Mouse (Mus musculus) liver, adult 2 months (tissue): ENCODE results near the gene Trak2.

ENCODE experiments used
- CTCF ChIP-seq: fragments of 200-500 bp; IDR thresholded peaks from 2 replicates; pipeline ENCODE4 v1.5.1; 2011; ENCODE audit warnings: low read depth, low read length, control low read depth
- POLR2A ChIP-seq: fragments of 200-500 bp; IDR thresholded peaks from 2 replicates; pipeline ENCODE4 v1.6.1; 2011; ENCODE audit warnings: low read length, control low read depth; ENCODE audit not compliant: insufficient read depth; ENCODE audit errors: extremely low read depth

DNA sequence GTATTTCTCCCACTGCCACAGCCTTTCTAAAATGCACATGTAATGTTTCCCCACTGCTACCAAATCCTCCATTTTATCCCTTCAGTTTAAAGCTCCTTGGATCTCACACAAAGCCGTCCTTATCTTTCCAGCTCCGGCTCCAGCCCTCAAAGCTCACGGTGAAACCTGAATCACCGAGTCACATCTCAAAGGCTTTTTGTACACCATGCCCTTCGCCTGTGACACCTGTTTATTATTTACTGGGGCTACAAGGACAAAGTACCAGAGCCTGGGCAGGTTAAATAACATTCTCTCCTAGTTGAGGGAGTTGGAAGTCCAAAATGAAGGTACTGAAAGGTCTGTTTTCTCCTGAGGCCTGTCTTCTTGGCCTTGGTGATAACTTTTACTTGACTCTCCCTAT, 3.2 kb downstream of the Trak2 start:
- TF ChIP-seq CTCF (no peak), POLR2A (no peak)
